Mouse (Mus musculus): ENCODE results near the gene Olfr464.

DNA sequence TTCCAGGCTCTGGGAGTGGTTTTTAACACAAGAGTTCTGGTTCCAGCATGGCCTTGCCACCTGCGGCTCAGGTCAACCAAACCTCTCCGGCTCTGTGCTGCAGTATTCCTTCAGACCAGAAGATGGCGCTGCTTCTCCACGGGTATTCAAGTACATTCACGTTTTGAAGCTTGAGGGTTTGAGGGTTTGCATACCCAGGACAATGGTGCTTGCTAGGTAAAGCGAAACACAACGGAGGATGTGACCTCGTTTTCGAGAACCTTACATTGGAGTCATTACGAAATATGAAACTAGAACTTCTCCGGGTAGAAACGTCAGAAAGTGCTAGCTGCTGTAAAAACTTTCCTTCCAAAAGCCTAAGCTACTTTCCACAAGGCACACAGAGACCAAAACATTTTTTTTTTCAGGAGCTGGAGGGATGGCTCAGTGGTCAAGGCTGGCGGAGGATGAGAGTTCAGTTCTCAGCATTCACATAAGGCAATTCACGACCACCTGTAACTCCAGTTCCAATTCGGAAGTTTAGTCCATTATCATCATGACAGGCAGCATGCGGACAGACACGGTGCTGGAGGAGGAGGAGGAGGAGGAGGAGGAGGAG, 47.0 kb upstream of the Olfr464 start:
- TF ChIP-seq CTCF (IDR thresholded peaks at IDR 0.05; ENCODE audit: low read depth, low read length) (peak; percentile 89), POLR2A (IDR thresholded peaks at IDR 0.05; ENCODE audit: extremely low read depth, insufficient read depth, low read length) (no peak)

All from liver, adult 2 months (tissue).